Mouse (Mus musculus): ENCODE measurements around the gene Xxylt1.

DNA sequence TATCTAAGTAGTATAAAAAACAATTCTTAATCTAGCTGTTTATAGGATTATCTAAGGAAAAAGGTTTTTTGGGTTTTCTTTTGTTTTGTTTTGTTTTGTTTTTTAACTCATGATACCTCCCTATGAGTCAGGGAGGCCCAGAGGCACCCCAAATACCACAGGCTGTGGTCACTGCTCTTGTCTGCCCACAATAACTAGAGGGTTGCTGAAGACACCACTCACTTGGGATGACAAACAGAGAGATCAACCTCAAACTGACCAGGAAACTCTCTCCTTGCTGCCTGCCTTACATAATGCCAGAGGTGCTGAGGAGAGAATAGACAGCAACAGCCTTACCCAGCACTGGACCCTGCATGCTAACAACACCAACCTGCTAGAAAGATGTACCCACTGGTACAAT, 32.4 kb upstream of the Xxylt1 start:
- no peak for TF ChIP-seq POLR2A (IDR thresholded peaks at IDR 0.05; ENCODE audit: insufficient read depth, low read depth, low read length)
- TF ChIP-seq CTCF (IDR thresholded peaks at IDR 0.05), result no peak

All from heart, adult 2 months (tissue).